Mouse (Mus musculus) left cerebral cortex, postnatal 10 days (tissue): ENCODE measurements at regions not wholly inside any gene's neighbourhood (a gene's known extent, or its start where the extent isn't known, plus 50 kb on each side); places are given as distances from the start of the nearest gene placed in this dataset.
A peak's percentile ranks its signal among the peaks of the same experiment; 100 is the strongest.

Experiments
- DNase-seq, 2 experiments: peaks; one replicate each; pipeline ENCODE4 v3.0.0; 2021 to 2022; ENCODE audit warnings: low spot score in 2 of 2, mixed read lengths in 1 of 2; ENCODE audit errors: extremely low spot score in 1 of 2
- intact Hi-C: fragments of 180-260 bp; cut with DNase I; formaldehyde crosslinking; loops from one replicate; pipeline ENCODE4 v1.15.1; 2025

DNA sequence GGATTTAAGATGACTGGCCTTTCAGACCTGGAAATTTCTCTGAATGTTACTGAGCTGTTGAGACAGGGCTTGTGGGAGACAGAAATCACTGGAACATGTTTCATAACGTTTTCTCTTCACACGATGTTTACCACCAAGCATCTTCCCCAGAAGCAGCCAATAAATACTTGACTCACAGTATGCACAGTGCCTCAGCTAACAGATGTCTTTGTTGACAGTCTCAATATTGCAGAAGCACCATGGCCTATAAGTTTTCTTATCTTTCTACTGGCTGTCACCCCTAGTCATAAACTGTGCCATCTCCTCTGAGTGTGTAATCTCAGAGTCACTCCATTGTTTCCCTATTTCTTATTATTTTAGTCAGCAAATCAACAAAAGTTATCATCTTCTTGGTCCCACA is 187.9 kb upstream of the Gm38303 start:
- intact Hi-C loops, result no loop called here
- DNase-seq, result no peak

- intact Hi-C loops, result no loop called here
Measured at GRCm38 (mm10) chr3:10512186-10512585, 176.7 kb upstream of the Gm38303 start.

DNA sequence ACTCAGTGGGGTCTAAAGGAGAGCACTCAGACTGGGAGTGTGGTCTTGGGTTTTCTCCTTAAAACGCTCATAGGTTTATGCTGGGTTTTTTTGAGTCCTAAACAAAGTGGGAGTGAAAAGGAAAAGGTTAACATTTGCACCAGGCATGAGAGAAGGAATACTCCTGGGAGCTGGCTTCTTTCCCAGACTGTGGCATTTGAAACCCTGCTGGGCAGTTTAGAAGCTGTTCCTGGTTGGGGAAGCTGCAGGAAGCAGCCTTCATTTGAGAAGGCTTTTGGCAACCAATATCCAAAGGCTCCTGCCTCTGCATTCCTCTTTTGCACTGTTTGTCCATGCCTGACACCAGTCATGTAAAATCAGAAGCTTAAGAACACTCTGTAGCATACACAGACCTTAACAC is 175.9 kb upstream of the Gm38303 start:
- intact Hi-C loops, result no loop called here
- DNase-seq, result peak; percentile 1 to 20

More at GRCm38 (mm10) chr3:10512186-10512585, 176.7 kb upstream of the Gm38303 start:
- no peak for DNase-seq
